Mouse (Mus musculus) liver, embryonic 14.5 days (tissue): ENCODE measurements at regions not wholly inside any gene's neighbourhood (a gene's known extent, or its start where the extent isn't known, plus 50 kb on each side); places are given as distances from the start of the nearest gene placed in this dataset.

Source experiments
- ATAC-seq: fragments of 200-750 bp; cut with Nextera tagmentation; 2 replicates; pipeline ENCODE4 v1.8.0; 2017; ENCODE audit warnings: moderate number of reproducible peaks, mild to moderate bottlenecking, moderate library complexity; ENCODE audit not compliant: insufficient read depth
- DNase-seq, 3 experiments: peaks; one replicate each; pipeline ENCODE4 v3.0.0-alpha.2; 2012 to 2013; ENCODE audit warnings: low read depth in 3 of 3, low spot score in 3 of 3
- H3K27ac ChIP-seq: fragments of 300-500 bp; sonication (generic); 2 replicates; pipeline ENCODE4 v1.5.1; 2014; ENCODE audit warnings: moderate library complexity, mild to moderate bottlenecking, control low read depth, inconsistent platforms
- H3K27me3 ChIP-seq: fragments of 300-500 bp; sonication (generic); 2 replicates; pipeline ENCODE4 v1.6.1; 2014; ENCODE audit warnings: mild to moderate bottlenecking, low read length, moderate library complexity; ENCODE audit not compliant: control insufficient read depth, insufficient read depth
- H3K36me3 ChIP-seq: fragments of 300-500 bp; sonication (generic); replicated peaks from 2 replicates; pipeline ENCODE4 v1.6.1; 2014; ENCODE audit warnings: low read depth; ENCODE audit not compliant: control insufficient read depth, insufficient read depth
- H3K4me1 ChIP-seq, 2 experiments: fragments of 200-500 bp in 1 of 2; fragments of 300-500 bp in 1 of 2; sonication (generic) in 1 of 2; replicated peaks; 2 replicates each; pipeline ENCODE4 v1.6.1; 2012 to 2014; ENCODE audit warnings: antibody characterized with exemption in 1 of 2, inconsistent platforms in 1 of 2, low read length in 1 of 2; ENCODE audit not compliant: control insufficient read depth in 2 of 2, insufficient read depth in 2 of 2
- H3K4me2 ChIP-seq: fragments of 300-500 bp; sonication (generic); 2 replicates; pipeline ENCODE4 v1.6.1; 2014; ENCODE audit warnings: low read depth, mild to moderate bottlenecking, control low read depth, moderate library complexity
- H3K4me3 ChIP-seq, 2 experiments: fragments of 200-500 bp in 1 of 2; fragments of 300-500 bp in 1 of 2; sonication (generic) in 1 of 2; 2 replicates each; pipeline ENCODE4 v1.5.1; 2012 to 2014; ENCODE audit warnings: low read depth in 2 of 2, low read length in 2 of 2, mild to moderate bottlenecking in 2 of 2, control low read depth in 1 of 2, inconsistent platforms in 1 of 2, moderate library complexity in 1 of 2; ENCODE audit not compliant: insufficient read depth in 1 of 2
- H3K9ac ChIP-seq: fragments of 300-500 bp; sonication (generic); replicated peaks from 2 replicates; pipeline ENCODE4 v1.6.1; 2014; ENCODE audit warnings: mild to moderate bottlenecking, control low read depth, moderate library complexity
- H3K9me3 ChIP-seq: fragments of 300-500 bp; sonication (generic); 2 replicates; pipeline ENCODE4 v1.6.1; 2016; ENCODE audit warnings: low read length, mixed read lengths; ENCODE audit not compliant: control insufficient read depth
- CTCF ChIP-seq: IDR thresholded peaks from 2 replicates; pipeline ENCODE4 v1.5.1; 2016; ENCODE audit warnings: antibody characterized with exemption, low read depth, control low read depth
- EP300 ChIP-seq: IDR thresholded peaks from 2 replicates; pipeline ENCODE4 v1.6.1; 2016; ENCODE audit warnings: antibody characterized with exemption, low read depth
- WGBS: fragments of 180-500 bp; shearing (Covaris S2); extraction: QIAGEN DNeasy Blood & Tissue Kit; methylation state at CpG from one replicate; pipeline ENCODE4 v1.1.7; 2014; ENCODE audit not compliant: insufficient replicate concordance; 5-methylcytosine and 5-hydroxymethylcytosine counted together

- H3K27me3 ChIP-seq = no peaks in the 10 kb centered on the region
- ATAC-seq (no peak), DNase-seq (no peak)
- 22% methylated on average over 1 of the region's 1 CpGs for WGBS
- H3K27ac ChIP-seq = no peak overlapping the region
- no peaks in the 10 kb centered on the region for H3K4me1 ChIP-seq
- no peak overlapping the region for H3K4me3 ChIP-seq
- TF ChIP-seq EP300 = no peak
- no peak for TF ChIP-seq CTCF
- H3K36me3 ChIP-seq = no peaks in the 10 kb centered on the region
- no peak overlapping the region for H3K9ac ChIP-seq
- H3K4me2 ChIP-seq = no peak overlapping the region
- no peaks in the 10 kb centered on the region for H3K9me3 ChIP-seq
Observed at GRCm38 (mm10) chr13:80974424-80974823, 91.2 kb downstream of the Arrdc3 start.

- Histone ChIP-seq H3K36me3 (no peaks in the 10 kb centered on the region), H3K4me3 (no peak overlapping the region)
Observed at GRCm38 (mm10) chr13:80977266-80977665, 94.1 kb downstream of the Arrdc3 start.

GRCm38 (mm10) chr13:80981201-80981600 is 98.0 kb downstream of the Arrdc3 start:
- H3K36me3 ChIP-seq = no peaks in the 10 kb centered on the region
- no peaks in the 10 kb centered on the region for H3K4me1 ChIP-seq
- no peak overlapping the region for H3K9ac ChIP-seq
- 50% methylated on average over 2 of the region's 2 CpGs for WGBS
- no peak overlapping the region for H3K4me3 ChIP-seq
- no peaks in the 10 kb centered on the region for H3K27me3 ChIP-seq
- H3K9me3 ChIP-seq = no peaks in the 10 kb centered on the region
- no peak overlapping the region for H3K27ac ChIP-seq
- H3K4me2 ChIP-seq = no peak overlapping the region
- no peak for TF ChIP-seq EP300
- no peak for TF ChIP-seq CTCF
- ATAC-seq (no peak), DNase-seq (no peak)

More at GRCm38 (mm10) chr13:80977266-80977665, 94.1 kb downstream of the Arrdc3 start:
- no peaks in the 10 kb centered on the region for H3K4me1 ChIP-seq
- no peak overlapping the region for H3K4me2 ChIP-seq
- H3K9me3 ChIP-seq = no peaks in the 10 kb centered on the region
- WGBS = 60% methylated on average over 3 of the region's 3 CpGs
- TF ChIP-seq EP300 (no peak), CTCF (no peak)
- H3K27me3 ChIP-seq = no peaks in the 10 kb centered on the region
- no peak for ATAC-seq
- DNase-seq = no peak
- H3K9ac ChIP-seq = no peak overlapping the region
- H3K27ac ChIP-seq = no peak overlapping the region

GRCm38 (mm10) chr13:80986657-80987056 is 103.5 kb downstream of the Arrdc3 start:
- H3K4me1 ChIP-seq = no peaks in the 10 kb centered on the region
- no peak for TF ChIP-seq EP300
- no peak for TF ChIP-seq CTCF
- ATAC-seq = no peak
- H3K36me3 ChIP-seq = no peaks in the 10 kb centered on the region
- H3K27me3 ChIP-seq = no peaks in the 10 kb centered on the region
- no peak overlapping the region for H3K27ac ChIP-seq
- no peak overlapping the region for H3K9ac ChIP-seq
- 54% methylated on average over 4 of the region's 4 CpGs for WGBS
- no peak for DNase-seq
- no peak overlapping the region for H3K4me3 ChIP-seq
- no peaks in the 10 kb centered on the region for H3K9me3 ChIP-seq
- H3K4me2 ChIP-seq = no peak overlapping the region

GRCm38 (mm10) chr13:80989756-80990155 is 106.6 kb downstream of the Arrdc3 start:
- Histone ChIP-seq H3K4me3 (no peak overlapping the region), H3K36me3 (no peaks in the 10 kb centered on the region), H3K4me1 (no peaks in the 10 kb centered on the region), H3K27ac (no peak overlapping the region), H3K9me3 (no peaks in the 10 kb centered on the region), H3K27me3 (no peaks in the 10 kb centered on the region), H3K9ac (no peak overlapping the region), H3K4me2 (no peak overlapping the region)
- no peak for ATAC-seq
- whole genome bisulfite sequencing = 48% methylated on average over 5 of the region's 5 CpGs
- DNase-seq = no peak
- TF ChIP-seq CTCF (no peak), EP300 (no peak)
